Mouse (Mus musculus): ENCODE results near the gene Dolk. TPM values are rescaled to one million over a fixed set of nuclear protein-coding genes. Genes with fewer than 3 reads are reported as not detected.

Gene Dolk
- 8.6 TPM for total RNA-seq (2023)

GRCm38 (mm10) chr2:30286192-30287026 lies at the start of gene Dolk, which contains the start of gene Nup188:
Gene Dolk (minus strand): TSS chr2:30286334.
Gene Nup188 (plus strand): TSS chr2:30286397.

GRCm38 (mm10) chr2:30280743-30281142 lies 5.4 kb downstream of the Dolk start, which contains the start of gene Gm28038:
Gene Gm28038 (plus strand): TSS chr2:30281043.

GRCm38 (mm10) chr2:30265767-30266253 lies 20.3 kb downstream of the Dolk start, which contains the start of gene Phyhd1:
Gene Phyhd1 (plus strand): TSS chr2:30266203.

GRCm38 (mm10) chr2:30240267-30240666 lies 45.9 kb downstream of the Dolk start, which contains the start of gene Gm28035:
Gene Gm28035 (plus strand): TSS chr2:30240567.

GRCm38 (mm10) chr2:30237199-30237880 lies 48.8 kb downstream of the Dolk start, which contains the start of gene Lrrc8a:
Gene Lrrc8a (plus strand): TSS chr2:30237715.

Other genes starting within 250 kb of the Dolk start
- gene Wdr34, start 237.5 kb downstream of the Dolk start, total RNA-seq (2023), result 2.9 TPM
- gene Set, start 229.0 kb downstream of the Dolk start, total RNA-seq (2023), result 256 TPM
- gene Pkn3, start 208.7 kb downstream of the Dolk start, total RNA-seq (2023), result 0.86 TPM
- 13.0 TPM for gene Zdhhc12, start 192.7 kb downstream of the Dolk start, total RNA-seq (2023)
- gene Zer1, start 161.7 kb downstream of the Dolk start, total RNA-seq (2023), result 71.3 TPM
- 31.9 TPM for gene Tbc1d13, start 152.6 kb downstream of the Dolk start, total RNA-seq (2023)
- gene Endog, start 114.8 kb downstream of the Dolk start, total RNA-seq (2023), result 16.4 TPM
- 26.0 TPM for gene Spout1, start 107.9 kb downstream of the Dolk start, total RNA-seq (2023)
- 11.6 TPM for gene Kyat1, start 80.5 kb downstream of the Dolk start, total RNA-seq (2023)
- 72.8 TPM for gene Lrrc8a, start 48.6 kb downstream of the Dolk start, total RNA-seq (2023)
- 9.3 TPM for gene Gm28035, start 45.8 kb downstream of the Dolk start, total RNA-seq (2023)
- gene Phyhd1, start 20.1 kb downstream of the Dolk start, total RNA-seq (2023), result 22.4 TPM
- gene Gm28038, start 5.3 kb downstream of the Dolk start, total RNA-seq (2023), result not detected
- 51.3 TPM for gene Nup188, start 63 bp upstream of the Dolk start, total RNA-seq (2023)
- 86.7 TPM for gene Sh3glb2, start 73.0 kb upstream of the Dolk start, total RNA-seq (2023)
- gene Miga2, start 77.9 kb upstream of the Dolk start, total RNA-seq (2023), result 17.2 TPM
- 18.5 TPM for gene Dolpp1, start 105.9 kb upstream of the Dolk start, total RNA-seq (2023)
- gene Crat, start 129.5 kb upstream of the Dolk start, total RNA-seq (2023), result 16.5 TPM
- gene Ptpa, start 129.7 kb upstream of the Dolk start, total RNA-seq (2023), result 89.8 TPM
- 0.24 TPM for gene Ier5l, start 187.9 kb upstream of the Dolk start, total RNA-seq (2023)